In genomic region chr4:95860601-95861000, GRCm38 (mm10) we compare ENCODE assay signal across 21 mouse cellular contexts.
DNase-seq lines count a peak whose midpoint lies in the region.
"Had no signal": no experiment of that assay in that cellular context is flagged by ENCODE, and none has a peak within 500 bp of the region (broad histone marks: within the 10 kb centered on the region; RNA-seq: fewer than 3 reads in every experiment).

No protein-coding gene starts in this region.

- H3K27ac ChIP-seq in heart, embryonic 10.5 days: no peak overlapping the region
- H3K27ac ChIP-seq: hindbrain, embryonic 12.5 days; hindbrain, embryonic 15.5 days had no signal

- no peak overlapping the region for H3K4me3 ChIP-seq in heart, embryonic 10.5 days
- H3K4me3 ChIP-seq: hindbrain, embryonic 12.5 days; hindbrain, embryonic 15.5 days had no signal

- no peaks in the 10 kb centered on the region for H3K27me3 ChIP-seq in heart, embryonic 10.5 days (ENCODE audit: insufficient read depth, poor library complexity, severe bottlenecking)
- H3K27me3 ChIP-seq: CH12.LX; hindbrain, embryonic 12.5 days; hindbrain, embryonic 15.5 days; Patski had no signal

- H3K36me3 ChIP-seq in heart, embryonic 10.5 days: no peaks in the 10 kb centered on the region
- H3K36me3 ChIP-seq: G1E; hindbrain, embryonic 12.5 days; hindbrain, embryonic 15.5 days had no signal

- 33% methylated on average over 3 of the region's 3 CpGs for WGBS in heart, embryonic 10.5 days

- peak; percentile 42 for DNase-seq in gastrocnemius, adult 18-20 months (ENCODE audit: low spot score)
- DNase-seq in gastrocnemius, postnatal 36 days: no peak
- peak; percentile 51 for DNase-seq in heart, embryonic 10.5 days (ENCODE audit: low spot score)
- no peak for DNase-seq in heart, adult 8-10 months (ENCODE audit: low spot score)
- DNase-seq in retina, postnatal 1 day: peak; percentile 43
- no peak for DNase-seq in retina, embryonic 14.5 days (ENCODE audit: low spot score)
- no peak for DNase-seq in spleen, postnatal 4 days (ENCODE audit: low spot score in 2 of 2)
- DNase-seq: adrenal gland, postnatal 10 days; adrenal gland, postnatal 36 days; B cell, adult 2 months; cerebellum, adult 2 months; cerebellum, adult 9-11 months; cerebellum, postnatal 25 days; forebrain, postnatal 0 days; gastrocnemius, postnatal 10 days; kidney, adult 18-20 months had no signal

- intact Hi-C loops in gastrocnemius, postnatal 36 days (cut with DNase I): loop anchor here (2.0 to 10.0 kb wide), 3 partner anchors 216 to 808 kb away; partner anchors contain the start of gene Jun

- H3K9me3 ChIP-seq in heart, embryonic 10.5 days: no peaks in the 10 kb centered on the region
- H3K9me3 ChIP-seq: G1E; hindbrain, embryonic 12.5 days; hindbrain, embryonic 15.5 days had no signal

- peaks cover 17% of the 10 kb centered on the region for H3K4me1 ChIP-seq in heart, embryonic 10.5 days
- H3K4me1 ChIP-seq: hindbrain, embryonic 15.5 days had no signal

Comparison
In these comparisons a context has a peak if more than half of its experiments do, and no peak if none do; other contexts are left out.
1. DNase-seq: peak in gastrocnemius, adult 18-20 months (single experiment), heart, embryonic 10.5 days (single experiment) and retina, postnatal 1 day (single experiment); none in gastrocnemius, postnatal 36 days (0 of 2), heart, adult 8-10 months (single experiment), retina, embryonic 14.5 days (single experiment) and spleen, postnatal 4 days (0 of 2).